Mouse (Mus musculus) midbrain, embryonic 12.5 days (tissue): ENCODE measurements around the gene Btaf1. TPM values are rescaled to one million over a fixed set of nuclear protein-coding genes. Genes with fewer than 3 reads are reported as not detected.

ENCODE experiments used
- ATAC-seq: fragments of 200-750 bp; cut with Nextera tagmentation; 2 replicates; pipeline ENCODE4 v1.8.0; 2017; ENCODE audit warnings: low read depth, moderate TSS enrichment, moderate library complexity; ENCODE audit not compliant: low FRiP score
- H3K27ac ChIP-seq: fragments of 300-500 bp; sonication (generic); replicated peaks from 2 replicates; pipeline ENCODE4 v1.5.1; 2016; ENCODE audit warnings: mild to moderate bottlenecking
- H3K27me3 ChIP-seq: fragments of 300-500 bp; sonication (generic); 2 replicates; pipeline ENCODE4 v1.6.1; 2016; ENCODE audit warnings: mild to moderate bottlenecking
- H3K36me3 ChIP-seq: fragments of 300-500 bp; sonication (generic); 2 replicates; pipeline ENCODE4 v1.6.1; 2016
- H3K4me1 ChIP-seq: fragments of 300-500 bp; sonication (generic); 2 replicates; pipeline ENCODE4 v1.6.1; 2016
- H3K4me2 ChIP-seq: fragments of 300-500 bp; sonication (generic); replicated peaks from 2 replicates; pipeline ENCODE4 v1.6.1; 2016; ENCODE audit warnings: mild to moderate bottlenecking, moderate library complexity
- H3K4me3 ChIP-seq: fragments of 300-500 bp; sonication (generic); 2 replicates; pipeline ENCODE4 v1.5.1; 2016; ENCODE audit warnings: mild to moderate bottlenecking
- H3K9ac ChIP-seq: fragments of 300-500 bp; sonication (generic); replicated peaks from 2 replicates; pipeline ENCODE4 v1.6.1; 2016; ENCODE audit warnings: mild to moderate bottlenecking, moderate library complexity
- H3K9me3 ChIP-seq: fragments of 300-500 bp; sonication (generic); 2 replicates; pipeline ENCODE4 v1.6.1; 2016; ENCODE audit warnings: mild to moderate bottlenecking
- WGBS: fragments of 180-500 bp; shearing (Covaris S2); methylation state at CpG from one replicate; pipeline ENCODE4 v1.1.7; 2016; 5-methylcytosine and 5-hydroxymethylcytosine counted together
- polyA plus RNA-seq: library from polyadenylated mRNA; unstranded; fragments of >200 nt; fragmentation: Nextera tagmentation; extraction: Ambion mirVana; gene quantifications from 2 replicates; pipeline ENCODE4 v1.2.1, GENCODE M21; 2016

Btaf1 gene
- polyA plus RNA-seq, 1 experiment from 2014 or later: 20.3 TPM

DNA sequence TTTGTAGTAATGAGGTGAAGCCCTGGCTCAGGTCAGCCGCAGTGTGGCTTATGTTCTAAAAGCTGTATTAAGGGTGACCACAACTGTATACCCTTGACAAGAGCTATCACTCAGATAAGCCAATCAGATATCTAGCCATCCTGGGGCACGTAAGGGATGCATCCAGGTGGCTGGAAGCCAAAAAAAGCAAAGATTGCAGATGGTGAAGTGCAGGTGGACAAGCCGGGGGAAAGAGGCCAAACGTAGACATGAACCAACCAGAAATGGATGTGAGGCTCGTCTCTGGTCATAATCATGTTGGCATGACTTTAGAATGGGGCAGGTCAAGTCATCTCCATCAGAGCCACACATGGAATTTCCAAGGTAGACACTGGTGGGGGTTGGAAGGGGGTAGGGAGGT lies 105.6 kb downstream of the Btaf1 start:
- Histone ChIP-seq H3K9me3 (no peaks in the 10 kb centered on the region), H3K27me3 (no peaks in the 10 kb centered on the region), H3K9ac (no peak overlapping the region), H3K4me3 (no peak overlapping the region), H3K4me1 (no peaks in the 10 kb centered on the region), H3K4me2 (no peak overlapping the region), H3K27ac (no peak overlapping the region), H3K36me3 (no peaks in the 10 kb centered on the region)
- WGBS: 90% methylated on average over 5 of the region's 5 CpGs
- no peak for ATAC-seq

DNA sequence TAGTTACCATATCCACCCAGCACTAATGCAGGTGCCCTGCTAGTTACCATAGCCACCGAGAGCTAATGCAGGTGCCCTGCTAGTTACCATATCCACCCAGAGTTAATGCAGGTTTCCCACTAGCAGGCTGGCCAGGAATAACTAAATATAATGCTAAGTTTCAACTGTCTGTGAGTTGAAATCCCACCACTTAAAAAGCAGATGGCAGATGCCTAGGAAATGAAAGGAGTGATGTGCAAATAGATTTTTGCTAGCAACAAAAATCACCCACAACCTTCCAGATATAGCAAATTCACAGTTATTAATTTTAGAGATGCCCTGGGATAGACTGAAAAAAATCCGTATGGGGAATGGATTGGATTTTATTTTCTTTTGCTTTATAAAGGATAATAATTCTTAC lies 106.5 kb downstream of the Btaf1 start:
- no peaks in the 10 kb centered on the region for H3K4me1 ChIP-seq
- no peaks in the 10 kb centered on the region for H3K27me3 ChIP-seq
- H3K4me2 ChIP-seq: no peak overlapping the region
- H3K36me3 ChIP-seq: no peaks in the 10 kb centered on the region
- H3K9ac ChIP-seq: no peak overlapping the region
- 89% methylated on average over 2 of the region's 2 CpGs for WGBS
- H3K27ac ChIP-seq: no peak overlapping the region
- no peaks in the 10 kb centered on the region for H3K9me3 ChIP-seq
- no peak overlapping the region for H3K4me3 ChIP-seq
- no peak for ATAC-seq

DNA sequence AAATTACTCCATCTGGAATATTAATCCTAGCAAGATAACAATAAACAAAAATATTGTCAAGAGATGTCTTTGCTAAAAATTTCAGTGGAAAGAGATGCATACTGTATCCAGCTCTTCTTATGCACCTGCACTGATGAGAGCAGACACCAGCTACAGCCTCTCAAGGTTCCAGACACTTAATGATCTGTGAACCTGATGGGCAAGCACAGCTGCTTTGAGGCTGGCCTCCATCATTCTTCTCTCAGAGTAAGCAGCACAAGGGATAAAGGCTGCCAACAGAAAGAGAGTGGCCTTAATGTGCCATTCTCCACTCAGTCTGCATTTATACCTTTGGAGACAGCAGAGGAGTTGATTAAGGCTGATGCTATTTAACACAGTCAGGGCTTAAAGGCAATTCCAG lies 115.0 kb downstream of the Btaf1 start:
- Histone ChIP-seq H3K9me3 (no peaks in the 10 kb centered on the region), H3K4me2 (no peak overlapping the region), H3K27ac (no peak overlapping the region), H3K4me3 (no peak overlapping the region), H3K27me3 (no peaks in the 10 kb centered on the region), H3K36me3 (no peaks in the 10 kb centered on the region), H3K4me1 (no peaks in the 10 kb centered on the region), H3K9ac (no peak overlapping the region)
- ATAC-seq: no peak

DNA sequence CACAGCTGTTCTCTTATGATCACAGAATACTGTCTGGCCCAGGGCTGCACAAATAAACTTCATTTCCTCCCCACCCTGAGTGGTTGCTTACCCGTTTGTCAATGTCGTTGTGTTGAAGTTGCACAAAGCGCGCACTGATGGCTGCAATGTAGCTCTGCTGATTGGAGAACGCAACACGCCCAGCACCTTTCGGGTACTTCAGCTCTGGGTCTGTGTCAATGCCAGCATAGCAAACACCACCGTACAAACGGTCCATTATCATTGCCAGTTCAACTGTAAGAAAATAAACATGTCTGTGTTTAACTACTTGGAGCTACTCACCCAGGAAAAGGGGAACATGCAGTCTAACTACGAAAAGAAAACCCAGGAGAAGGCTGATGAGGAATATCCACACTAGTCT lies 118.6 kb downstream of the Btaf1 start:
- no peak overlapping the region for H3K9ac ChIP-seq
- H3K9me3 ChIP-seq: no peaks in the 10 kb centered on the region
- H3K4me3 ChIP-seq: no peak overlapping the region
- H3K36me3 ChIP-seq: no peaks in the 10 kb centered on the region
- 87% methylated on average over 10 of the region's 10 CpGs for WGBS
- no peaks in the 10 kb centered on the region for H3K4me1 ChIP-seq
- no peak overlapping the region for H3K27ac ChIP-seq
- H3K4me2 ChIP-seq: no peak overlapping the region
- H3K27me3 ChIP-seq: no peaks in the 10 kb centered on the region
- ATAC-seq: no peak

DNA sequence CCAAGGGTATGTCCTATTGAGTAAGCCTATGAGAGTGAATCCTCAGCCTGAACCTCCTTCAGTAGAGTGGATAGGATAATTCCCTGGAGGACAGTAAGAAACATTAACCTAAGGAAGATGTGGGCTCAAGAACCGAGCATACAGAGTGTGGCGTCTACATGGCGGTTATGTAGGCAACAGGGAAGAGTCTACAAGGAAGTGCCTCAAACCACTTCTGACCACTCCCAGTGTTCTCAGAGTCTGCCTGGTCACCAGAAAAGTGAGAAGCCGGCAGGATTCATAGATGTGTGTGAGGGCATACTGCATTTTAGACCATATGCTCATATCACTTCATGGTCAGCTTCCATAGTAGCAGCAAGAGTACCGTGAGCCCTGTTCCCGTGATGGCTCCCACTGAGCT lies 122.6 kb downstream of the Btaf1 start:
- H3K4me3 ChIP-seq: no peak overlapping the region
- no peaks in the 10 kb centered on the region for H3K36me3 ChIP-seq
- no peaks in the 10 kb centered on the region for H3K27me3 ChIP-seq
- no peak overlapping the region for H3K4me2 ChIP-seq
- no peak overlapping the region for H3K9ac ChIP-seq
- 91% methylated on average over 6 of the region's 6 CpGs for WGBS
- ATAC-seq: no peak
- no peaks in the 10 kb centered on the region for H3K9me3 ChIP-seq
- no peaks in the 10 kb centered on the region for H3K4me1 ChIP-seq
- no peak overlapping the region for H3K27ac ChIP-seq

DNA sequence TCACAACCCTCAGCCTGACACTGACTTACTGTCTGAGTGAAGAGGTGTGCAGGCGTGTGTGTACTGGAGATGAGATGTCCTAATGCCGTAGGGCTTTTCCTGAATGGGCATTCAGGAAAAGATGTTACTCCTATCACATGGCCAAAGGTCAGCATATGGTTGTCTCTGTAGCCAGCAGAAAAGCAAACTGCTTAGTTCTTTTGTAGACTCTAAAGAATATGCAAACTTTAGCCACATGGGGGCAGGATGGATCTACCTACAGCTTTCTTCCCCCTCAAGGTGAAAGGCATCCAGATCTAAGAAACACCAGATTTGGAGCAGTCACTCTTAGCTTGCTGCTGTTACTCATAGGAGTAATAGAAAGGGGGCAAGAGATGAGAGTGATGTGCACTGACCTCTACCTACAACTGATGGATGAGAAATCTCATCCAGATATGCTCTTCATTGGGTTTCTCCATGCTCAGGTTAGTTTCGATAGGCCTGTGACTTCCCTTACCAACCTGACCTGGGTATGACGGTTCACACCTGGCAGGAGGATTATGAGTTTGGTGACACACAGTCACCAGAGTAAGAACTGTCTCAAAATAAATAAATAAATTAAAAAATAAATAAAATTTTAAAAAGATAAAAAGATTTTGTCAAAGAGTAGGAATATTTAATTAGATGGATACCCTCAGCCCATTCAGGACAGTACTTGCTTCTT lies 124.9 kb downstream of the Btaf1 start:
- Histone ChIP-seq H3K4me1 (no peaks in the 10 kb centered on the region), H3K9ac (no peak overlapping the region), H3K9me3 (no peaks in the 10 kb centered on the region), H3K4me3 (no peak overlapping the region), H3K36me3 (no peaks in the 10 kb centered on the region), H3K4me2 (no peak overlapping the region), H3K27ac (no peak overlapping the region), H3K27me3 (no peaks in the 10 kb centered on the region)
- 77% methylated on average over 4 of the region's 4 CpGs for WGBS
- ATAC-seq: no peak

DNA sequence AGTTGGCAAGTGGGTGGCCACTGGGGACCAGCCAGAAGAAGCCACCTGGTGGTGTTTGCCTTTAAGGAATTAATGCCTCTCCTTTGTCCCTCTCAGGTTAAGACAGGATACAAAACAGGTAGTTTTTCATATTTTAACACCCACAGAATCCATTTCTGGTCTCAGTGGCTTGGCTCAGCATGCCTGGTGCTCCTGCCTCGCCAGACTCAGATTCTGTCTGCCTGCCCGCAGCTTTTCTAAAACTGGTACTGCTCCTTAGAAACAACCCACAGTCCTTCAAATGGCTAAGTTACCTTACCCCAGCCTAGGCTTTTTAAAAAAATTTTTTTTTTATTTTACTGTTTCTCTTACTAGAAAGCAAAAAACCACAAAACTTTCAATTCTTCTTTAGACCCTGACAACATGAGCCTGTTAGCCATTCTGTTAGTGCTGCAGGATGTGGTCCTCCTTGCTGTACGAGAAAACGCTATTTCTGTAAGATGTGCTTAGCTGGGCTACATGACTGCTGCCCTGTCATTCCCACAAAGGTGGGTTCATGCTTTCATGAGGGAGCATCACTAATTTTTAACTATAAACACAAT lies 130.2 kb downstream of the Btaf1 start:
- no peak for ATAC-seq
- Histone ChIP-seq H3K4me2 (no peak overlapping the region), H3K9ac (no peak overlapping the region), H3K9me3 (no peaks in the 10 kb centered on the region), H3K27me3 (no peaks in the 10 kb centered on the region), H3K4me3 (no peak overlapping the region), H3K36me3 (no peaks in the 10 kb centered on the region), H3K27ac (no peak overlapping the region), H3K4me1 (peaks cover 3% of the 10 kb centered on the region; the same call in 1 of the 2 replicates)
- 86% methylated on average over 4 of the region's 4 CpGs for WGBS

DNA sequence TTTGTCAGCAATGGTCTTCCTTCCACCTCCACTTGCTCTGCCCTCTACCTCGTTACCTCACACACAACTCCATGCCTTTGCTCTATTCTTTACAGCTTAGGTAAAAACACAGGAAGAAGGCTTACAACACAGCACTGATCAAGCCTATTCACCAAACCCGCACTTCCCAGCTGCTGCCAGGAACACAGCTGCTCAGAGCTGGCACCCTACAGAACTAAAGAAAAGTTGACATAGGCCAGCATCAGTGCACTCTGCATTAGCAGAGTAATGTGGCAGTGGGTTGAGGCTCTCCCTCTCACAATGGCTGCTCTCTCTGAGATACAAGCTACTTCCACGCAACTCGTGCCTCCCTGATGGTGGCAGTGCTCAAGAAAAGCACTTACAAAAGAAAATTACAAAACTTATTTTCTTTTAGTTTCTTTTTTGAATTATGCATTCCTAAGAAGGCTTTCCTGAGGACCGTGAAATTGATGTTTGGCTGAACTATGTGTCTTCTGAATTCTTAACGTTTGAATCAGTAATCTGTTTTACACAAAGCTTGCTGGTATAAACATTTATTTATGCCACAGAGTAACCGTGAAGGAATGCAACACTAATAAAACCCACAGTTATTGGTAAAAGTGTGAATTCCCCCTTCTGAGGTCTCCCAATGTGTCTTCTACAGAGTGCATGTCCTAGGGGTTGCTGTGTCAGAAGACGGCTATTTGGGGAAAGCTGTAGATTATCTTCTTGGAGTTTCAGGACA lies 131.5 kb downstream of the Btaf1 start:
- Histone ChIP-seq H3K36me3 (no peaks in the 10 kb centered on the region), H3K4me1 (peaks cover 3% of the 10 kb centered on the region; the same call in 1 of the 2 replicates), H3K9ac (no peak overlapping the region), H3K27me3 (no peaks in the 10 kb centered on the region), H3K9me3 (no peaks in the 10 kb centered on the region), H3K27ac (no peak overlapping the region), H3K4me2 (no peak overlapping the region), H3K4me3 (no peak overlapping the region)
- ATAC-seq: no peak
- 74% methylated on average over 8 of the region's 8 CpGs for whole genome bisulfite sequencing

DNA sequence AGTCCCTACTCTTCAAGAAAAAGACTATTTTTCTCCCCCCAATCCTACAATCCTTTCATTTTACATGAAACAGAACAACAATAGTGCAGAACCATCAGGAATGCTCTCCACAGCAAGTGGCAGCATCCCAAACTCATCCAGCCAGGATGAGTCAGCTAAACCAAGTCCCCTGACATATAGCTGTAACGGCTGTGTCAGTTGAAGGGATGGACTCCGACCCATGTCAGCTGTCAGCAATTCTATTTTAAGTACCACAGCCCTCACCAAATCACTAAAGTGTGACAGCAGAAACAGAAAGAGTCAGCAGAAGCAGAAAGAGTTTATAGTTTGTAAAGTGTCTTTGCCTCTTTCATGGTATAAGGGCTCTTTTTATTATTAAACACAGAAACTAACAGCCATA lies 133.7 kb downstream of the Btaf1 start:
- no peaks in the 10 kb centered on the region for H3K9me3 ChIP-seq
- no peak for ATAC-seq
- no peak overlapping the region for H3K4me3 ChIP-seq
- no peak overlapping the region for H3K9ac ChIP-seq
- WGBS: 75% methylated on average over 2 of the region's 2 CpGs
- no peaks in the 10 kb centered on the region for H3K27me3 ChIP-seq
- H3K27ac ChIP-seq: no peak overlapping the region
- H3K4me2 ChIP-seq: no peak overlapping the region
- peaks cover 3% of the 10 kb centered on the region; the same call in 1 of the 2 replicates for H3K4me1 ChIP-seq
- no peaks in the 10 kb centered on the region for H3K36me3 ChIP-seq

DNA sequence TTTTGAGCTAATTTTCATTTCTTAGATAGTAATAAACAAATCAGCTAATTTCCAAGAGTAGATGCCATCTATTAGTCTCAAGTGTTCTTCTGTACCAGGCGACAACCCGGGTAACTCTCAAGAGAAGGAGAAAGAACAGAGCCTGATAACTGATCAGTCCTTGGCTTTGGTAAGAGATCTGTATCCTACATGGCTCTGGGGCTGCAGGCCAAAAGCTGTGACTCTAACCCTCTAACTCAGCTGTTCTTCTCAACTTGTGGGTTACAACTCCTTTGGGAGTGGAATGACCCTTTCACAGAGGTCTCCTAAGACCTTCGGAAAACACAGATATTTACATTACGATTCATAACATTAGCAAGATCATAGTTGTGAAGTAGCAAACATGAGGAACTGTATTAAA lies 134.2 kb downstream of the Btaf1 start:
- Histone ChIP-seq H3K9me3 (no peaks in the 10 kb centered on the region), H3K36me3 (no peaks in the 10 kb centered on the region), H3K4me2 (no peak overlapping the region), H3K4me3 (no peak overlapping the region), H3K9ac (no peak overlapping the region), H3K27me3 (no peaks in the 10 kb centered on the region), H3K27ac (no peak overlapping the region), H3K4me1 (peaks cover 3% of the 10 kb centered on the region; the same call in 1 of the 2 replicates)
- WGBS: 92% methylated on average over 4 of the region's 4 CpGs
- no peak for ATAC-seq
